Mouse (Mus musculus) lung, adult 2 months (tissue): ENCODE data around the gene Calhm1.

ENCODE experiments used
- CTCF ChIP-seq: fragments of 200-500 bp; IDR thresholded peaks from 2 replicates; pipeline ENCODE4 v1.5.1; 2011; ENCODE audit warnings: mild to moderate bottlenecking, low read length, control low read depth; ENCODE audit not compliant: insufficient read depth
- POLR2A ChIP-seq: fragments of 200-500 bp; IDR thresholded peaks from 2 replicates; pipeline ENCODE4 v1.6.1; 2011; ENCODE audit warnings: low read depth, mild to moderate bottlenecking, control low read depth, low read length, borderline replicate concordance; ENCODE audit errors: extremely low read depth

DNA sequence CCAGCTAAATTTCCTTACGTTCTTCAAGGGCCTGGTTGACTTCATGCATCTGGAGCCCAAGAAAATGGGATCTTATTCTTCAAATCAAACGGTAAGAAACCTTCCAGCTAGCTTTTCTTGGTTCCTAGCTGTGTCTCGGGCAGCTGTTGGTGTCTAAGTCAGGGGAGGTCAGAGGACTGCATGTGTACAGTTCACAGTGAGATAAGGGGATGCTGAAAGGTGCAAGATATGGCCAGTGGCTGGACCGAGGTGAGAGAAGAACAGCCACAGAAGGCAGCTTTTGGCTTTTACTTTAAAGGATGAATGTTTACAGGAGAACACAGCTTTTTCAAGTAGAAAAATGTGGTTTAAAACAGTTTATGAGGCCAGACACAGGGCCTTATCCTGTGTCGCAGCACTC lies 43.0 kb downstream of the Calhm1 start:
- TF ChIP-seq CTCF (no peak), POLR2A (no peak)
